Mouse (Mus musculus) lung, postnatal 0 days (tissue): ENCODE measurements at regions not wholly inside any gene's neighbourhood (a gene's known extent, or its start where the extent isn't known, plus 50 kb on each side); places are given as distances from the start of the nearest gene placed in this dataset.

Experiments used
- CTCF ChIP-seq: IDR thresholded peaks from 2 replicates; pipeline ENCODE4 v1.5.1; 2016; ENCODE audit warnings: antibody characterized with exemption, mild to moderate bottlenecking
- EP300 ChIP-seq: IDR thresholded peaks from 2 replicates; pipeline ENCODE4 v1.6.1; 2016; ENCODE audit warnings: antibody characterized with exemption, mild to moderate bottlenecking, control low read depth

DNA sequence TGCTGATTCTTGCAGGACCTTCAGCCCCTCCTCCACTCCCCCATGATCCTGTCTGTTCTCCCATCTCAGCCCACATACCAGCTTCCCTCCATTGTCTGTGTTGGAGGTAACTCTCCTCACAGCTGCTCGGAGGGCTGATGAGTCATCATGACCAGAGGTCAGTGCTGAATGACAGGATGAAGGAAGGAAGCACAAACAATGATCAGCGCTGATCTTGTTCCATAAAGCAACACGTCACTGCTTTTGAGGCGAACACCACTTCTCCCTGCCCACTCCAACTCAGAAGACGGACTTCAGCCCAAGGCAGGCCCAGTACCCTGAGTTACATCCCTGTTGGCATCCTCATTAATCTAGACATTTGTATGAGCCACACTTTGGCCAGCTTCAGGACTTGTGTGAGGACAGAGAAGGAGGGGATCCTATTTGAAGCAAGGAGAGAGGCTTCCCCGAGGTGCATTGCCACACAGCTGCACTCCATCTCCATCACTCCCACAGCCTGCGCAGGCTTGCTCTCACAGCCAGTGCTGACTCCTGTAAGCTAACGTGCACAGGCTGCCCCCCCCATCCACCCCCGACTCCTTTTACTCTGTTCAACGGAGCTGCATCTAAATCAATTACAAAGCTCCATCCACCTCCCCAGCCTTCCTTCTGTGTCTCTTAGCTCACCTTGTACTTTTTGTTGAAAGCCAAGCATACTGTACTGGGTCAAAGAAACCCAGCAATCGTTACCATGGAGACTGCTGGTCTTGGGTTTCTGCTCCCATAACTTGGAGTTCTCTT lies 129.9 kb downstream of the Ets2 start:
- TF ChIP-seq EP300 = peak; percentile 96
- TF ChIP-seq CTCF = no peak
